Mouse (Mus musculus): ENCODE measurements at regions not wholly inside any gene's neighbourhood (a gene's known extent, or its start where the extent isn't known, plus 50 kb on each side); places are given as distances from the start of the nearest gene placed in this dataset.

DNA sequence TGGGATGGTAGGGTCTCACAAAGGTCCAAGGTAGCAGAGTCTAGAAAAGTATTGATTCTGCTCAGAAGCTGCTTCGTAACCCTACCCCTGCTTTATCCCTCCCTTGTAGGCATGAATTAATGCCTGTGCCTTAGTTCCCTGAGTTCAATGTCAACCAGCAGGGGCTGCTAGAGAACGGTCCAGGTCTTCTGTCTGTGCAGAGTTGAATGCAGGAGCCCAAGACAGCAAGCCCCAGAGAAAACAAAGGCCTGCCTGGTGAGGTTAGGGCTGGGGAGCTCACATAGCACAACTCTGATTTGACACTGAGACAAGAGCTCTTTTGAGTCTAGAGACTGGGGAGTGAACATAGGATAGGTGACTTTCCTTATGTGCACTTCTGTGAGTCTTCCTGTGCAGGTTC, 56.6 kb downstream of the Olig3 start:
- TF ChIP-seq CTCF (IDR thresholded peaks at IDR 0.05; ENCODE audit: borderline replicate concordance, insufficient read depth, low read depth, low read length) (no peak), POLR2A (IDR thresholded peaks at IDR 0.05; ENCODE audit: borderline replicate concordance, insufficient read depth, low read length) (no peak)
- no peaks in the 10 kb centered on the region for H3K4me1 ChIP-seq (ENCODE audit: control insufficient read depth, insufficient read depth, low read length)
- no peaks in the 10 kb centered on the region; the same call in 1 of the 2 replicates for H3K27me3 ChIP-seq (ENCODE audit: control insufficient read depth, insufficient read depth, low read length)
- H3K27ac ChIP-seq (ENCODE audit: insufficient read depth, low read length) = no peak overlapping the region
- DNase-seq = no peak
- H3K4me3 ChIP-seq (replicated peaks; ENCODE audit: insufficient read depth, low read depth, low read length) = no peak overlapping the region
- 64% methylated on average over 2 of the region's 2 CpGs for WGBS

DNA sequence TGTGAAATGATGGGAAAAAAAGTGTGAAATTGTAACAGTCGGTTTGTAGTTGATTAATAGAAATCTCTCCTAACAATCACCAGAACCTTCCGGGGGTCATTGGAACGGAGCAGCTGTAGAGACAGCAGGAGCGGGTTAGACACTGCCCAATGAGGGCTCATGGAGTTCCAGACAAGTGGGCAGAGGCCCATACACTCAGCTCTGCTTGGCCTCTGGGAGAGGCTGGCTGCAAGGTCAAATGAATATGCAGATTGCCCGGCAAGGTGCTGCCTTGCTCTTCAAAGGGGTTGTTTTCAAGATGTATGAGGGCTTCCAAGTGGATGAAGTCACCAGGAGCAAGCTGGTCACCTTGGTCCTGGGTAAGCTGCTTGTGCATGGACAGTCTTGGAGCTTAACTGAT, 57.6 kb downstream of the Olig3 start:
- no peak for DNase-seq
- Histone ChIP-seq H3K27me3 (ENCODE audit: control insufficient read depth, insufficient read depth, low read length) (no peaks in the 10 kb centered on the region; the same call in 1 of the 2 replicates), H3K4me1 (ENCODE audit: control insufficient read depth, insufficient read depth, low read length) (no peaks in the 10 kb centered on the region), H3K27ac (ENCODE audit: insufficient read depth, low read length) (no peak overlapping the region), H3K4me3 (replicated peaks; ENCODE audit: insufficient read depth, low read depth, low read length) (no peak overlapping the region)
- TF ChIP-seq CTCF (IDR thresholded peaks at IDR 0.05; ENCODE audit: borderline replicate concordance, insufficient read depth, low read depth, low read length) (no peak), POLR2A (IDR thresholded peaks at IDR 0.05; ENCODE audit: borderline replicate concordance, insufficient read depth, low read length) (no peak)
- 23% methylated on average over 5 of the region's 5 CpGs for WGBS

DNA sequence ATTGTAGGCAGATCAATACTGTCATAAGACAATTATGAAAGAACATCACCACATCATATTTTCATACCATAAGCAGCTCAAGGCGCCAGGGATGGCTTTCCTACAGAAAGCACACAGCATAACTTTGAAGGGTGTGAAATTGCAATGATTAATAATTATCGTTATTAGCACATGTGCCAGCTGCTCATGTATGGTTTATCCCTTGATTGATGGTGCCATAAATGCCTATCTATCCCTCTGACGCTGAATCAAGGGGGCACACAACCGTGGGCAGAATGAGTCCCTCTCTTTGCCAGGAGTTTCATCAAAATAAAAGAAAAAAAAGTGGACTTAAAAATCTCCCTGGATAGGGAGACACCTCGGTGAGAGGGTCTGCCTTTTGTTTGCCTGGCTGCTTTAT, 58.5 kb downstream of the Olig3 start:
- no peak overlapping the region for H3K4me3 ChIP-seq (replicated peaks; ENCODE audit: insufficient read depth, low read depth, low read length)
- no peaks in the 10 kb centered on the region for H3K4me1 ChIP-seq (ENCODE audit: control insufficient read depth, insufficient read depth, low read length)
- no peaks in the 10 kb centered on the region; the same call in 1 of the 2 replicates for H3K27me3 ChIP-seq (ENCODE audit: control insufficient read depth, insufficient read depth, low read length)
- 30% methylated on average over 5 of the region's 5 CpGs for WGBS
- H3K27ac ChIP-seq (ENCODE audit: insufficient read depth, low read length) = no peak overlapping the region
- no peak for DNase-seq
- no peak for TF ChIP-seq POLR2A (IDR thresholded peaks at IDR 0.05; ENCODE audit: borderline replicate concordance, insufficient read depth, low read length)
- no peak for TF ChIP-seq CTCF (IDR thresholded peaks at IDR 0.05; ENCODE audit: borderline replicate concordance, insufficient read depth, low read depth, low read length)

- Histone ChIP-seq H3K4me3 (replicated peaks; ENCODE audit: insufficient read depth, low read depth, low read length) (no peak overlapping the region), H3K27ac (ENCODE audit: insufficient read depth, low read length) (no peak overlapping the region), H3K4me1 (ENCODE audit: control insufficient read depth, insufficient read depth, low read length) (no peaks in the 10 kb centered on the region), H3K27me3 (ENCODE audit: control insufficient read depth, insufficient read depth, low read length) (no peaks in the 10 kb centered on the region)
- WGBS = 43% methylated on average over 1 of the region's 1 CpGs
- no peak for TF ChIP-seq POLR2A (IDR thresholded peaks at IDR 0.05; ENCODE audit: borderline replicate concordance, insufficient read depth, low read length)
- TF ChIP-seq CTCF (IDR thresholded peaks at IDR 0.05; ENCODE audit: borderline replicate concordance, insufficient read depth, low read depth, low read length) = no peak
- no peak for DNase-seq
These were observed 67.7 kb downstream of the Olig3 start for GRCm38 (mm10) chr10:19424030-19424429.

GRCm38 (mm10) chr10:19424961-19425360, 68.6 kb downstream of the Olig3 start:
- no peaks in the 10 kb centered on the region for H3K4me1 ChIP-seq (ENCODE audit: control insufficient read depth, insufficient read depth, low read length)
- TF ChIP-seq CTCF (IDR thresholded peaks at IDR 0.05; ENCODE audit: borderline replicate concordance, insufficient read depth, low read depth, low read length) (no peak), POLR2A (IDR thresholded peaks at IDR 0.05; ENCODE audit: borderline replicate concordance, insufficient read depth, low read length) (no peak)
- WGBS = 23% methylated on average over 3 of the region's 3 CpGs

GRCm38 (mm10) chr10:19426835-19427234, 70.5 kb downstream of the Olig3 start:
- 74% methylated on average over 3 of the region's 3 CpGs for WGBS
- Histone ChIP-seq H3K4me1 (ENCODE audit: control insufficient read depth, insufficient read depth, low read length) (no peaks in the 10 kb centered on the region), H3K4me3 (replicated peaks; ENCODE audit: insufficient read depth, low read depth, low read length) (no peak overlapping the region), H3K27ac (ENCODE audit: insufficient read depth, low read length) (no peak overlapping the region), H3K27me3 (ENCODE audit: control insufficient read depth, insufficient read depth, low read length) (no peaks in the 10 kb centered on the region)
- DNase-seq = no peak
- no peak for TF ChIP-seq CTCF (IDR thresholded peaks at IDR 0.05; ENCODE audit: borderline replicate concordance, insufficient read depth, low read depth, low read length)
- no peak for TF ChIP-seq POLR2A (IDR thresholded peaks at IDR 0.05; ENCODE audit: borderline replicate concordance, insufficient read depth, low read length)

More at GRCm38 (mm10) chr10:19424961-19425360, 68.6 kb downstream of the Olig3 start:
- H3K4me3 ChIP-seq (replicated peaks; ENCODE audit: insufficient read depth, low read depth, low read length) = no peak overlapping the region
- H3K27ac ChIP-seq (ENCODE audit: insufficient read depth, low read length) = no peak overlapping the region
- DNase-seq = no peak
- H3K27me3 ChIP-seq (ENCODE audit: control insufficient read depth, insufficient read depth, low read length) = no peaks in the 10 kb centered on the region

- DNase-seq = no peak
- Histone ChIP-seq H3K27me3 (ENCODE audit: control insufficient read depth, insufficient read depth, low read length) (no peaks in the 10 kb centered on the region; the same call in 1 of the 2 replicates), H3K4me1 (ENCODE audit: control insufficient read depth, insufficient read depth, low read length) (no peaks in the 10 kb centered on the region), H3K4me3 (replicated peaks; ENCODE audit: insufficient read depth, low read depth, low read length) (no peak overlapping the region), H3K27ac (ENCODE audit: insufficient read depth, low read length) (no peak overlapping the region)
- no peak for TF ChIP-seq POLR2A (IDR thresholded peaks at IDR 0.05; ENCODE audit: borderline replicate concordance, insufficient read depth, low read length)
- 94% methylated on average over 4 of the region's 4 CpGs for WGBS
These were observed 76.2 kb downstream of the Olig3 start for GRCm38 (mm10) chr10:19432515-19432914.

- no peak for TF ChIP-seq POLR2A (IDR thresholded peaks at IDR 0.05; ENCODE audit: borderline replicate concordance, insufficient read depth, low read length)
- no peak for TF ChIP-seq CTCF (IDR thresholded peaks at IDR 0.05; ENCODE audit: borderline replicate concordance, insufficient read depth, low read depth, low read length)
- no peak overlapping the region for H3K27ac ChIP-seq (ENCODE audit: insufficient read depth, low read length)
- no peaks in the 10 kb centered on the region; the same call in 1 of the 2 replicates for H3K27me3 ChIP-seq (ENCODE audit: control insufficient read depth, insufficient read depth, low read length)
- WGBS = 23% methylated on average over 6 of the region's 6 CpGs
- no peaks in the 10 kb centered on the region for H3K4me1 ChIP-seq (ENCODE audit: control insufficient read depth, insufficient read depth, low read length)
- no peak for DNase-seq
- H3K4me3 ChIP-seq (replicated peaks; ENCODE audit: insufficient read depth, low read depth, low read length) = no peak overlapping the region
These were observed 78.3 kb downstream of the Olig3 start for GRCm38 (mm10) chr10:19434661-19435060.

All from cerebellum, adult 2 months (tissue).